ENCODE assay signal across 9 mouse cellular contexts in genomic region chr1:73986268-73987045, GRCm38 (mm10).
A peak's percentile ranks its signal among the peaks of the same experiment; 100 is the strongest.
DNase-seq lines count a peak whose midpoint lies in the region; ATAC-seq and TF ChIP-seq lines count a peak whose summit lies in the region.
"Had no signal": no experiment of that assay in that cellular context is flagged by ENCODE, and none has a peak within 500 bp of the region (broad histone marks: within the 10 kb centered on the region; RNA-seq: fewer than 3 reads in every experiment).

No protein-coding gene starts in this region.

- H3K9ac ChIP-seq in hindbrain, postnatal 0 days (replicated peaks; ENCODE audit: low read length) = no peak overlapping the region
- H3K9ac ChIP-seq: limb, embryonic 13.5 days had no signal

- intact Hi-C loops in gastrocnemius, adult 2 months (cut with DNase I) = loop anchor here (1.0 kb wide), 2 partner anchors 22 to 84 kb away; no protein-coding TSS in a partner anchor

- ATAC-seq in hindbrain, postnatal 0 days = peak; percentile 51
- ATAC-seq in megakaryocyte-erythroid progenitor cell, adult 5-6 weeks (replicated peaks; ENCODE audit: low FRiP score, low TSS enrichment, poor library complexity, severe bottlenecking) = 0 out of 2 replicates have a peak, but pooled peaks have one; percentile 45
- ATAC-seq in monocyte, adult 5-6 weeks (replicated peaks; ENCODE audit: insufficient number of reproducible peaks, low FRiP score, low TSS enrichment, poor library complexity, severe bottlenecking) = no peak

- H3K27ac ChIP-seq in gastrocnemius, adult 2 months = no peak overlapping the region
- H3K27ac ChIP-seq in cortical plate, adult 2 months (ENCODE audit: insufficient read depth, low read length) = no peak overlapping the region
- no peak overlapping the region for H3K27ac ChIP-seq in hindbrain, postnatal 0 days

- H3K4me1 ChIP-seq in cortical plate, adult 2 months (ENCODE audit: control insufficient read depth, insufficient read depth, low read length) = peaks cover under 1% of the 10 kb centered on the region; the same call in 1 of the 2 replicates
- no peaks in the 10 kb centered on the region for H3K4me1 ChIP-seq in hindbrain, postnatal 0 days (ENCODE audit: insufficient read depth, low read length)

- no peaks in the 10 kb centered on the region for H3K27me3 ChIP-seq in hindbrain, postnatal 0 days (ENCODE audit: insufficient read depth, low read length)
- H3K27me3 ChIP-seq: limb, embryonic 13.5 days had no signal

- H3K36me3 ChIP-seq in hindbrain, postnatal 0 days (ENCODE audit: insufficient read depth, low read length) = no peaks in the 10 kb centered on the region

- peak; percentile 84 for TF ChIP-seq CTCF in gastrocnemius, adult 2 months (IDR thresholded peaks at IDR 0.05)
- TF ChIP-seq CTCF in cortical plate, adult 2 months (IDR thresholded peaks at IDR 0.05; ENCODE audit: extremely low read depth, insufficient read depth, low read length) = peak; percentile 77
- TF ChIP-seq CTCF in hindbrain, postnatal 0 days (IDR thresholded peaks at IDR 0.05; ENCODE audit: low read depth) = peak; percentile 85

- DNase-seq in gastrocnemius, adult 2 months = peak; percentile 60
- DNase-seq in gastrocnemius, postnatal 25 days = no peak
- DNase-seq in thymus, postnatal 0 days (ENCODE audit: low spot score) = peak; percentile 57
- DNase-seq in thymus, postnatal 36 days = no peak
- DNase-seq in hindbrain, postnatal 0 days (ENCODE audit: low spot score) = peak; percentile 86

- H3K9me3 ChIP-seq in hindbrain, postnatal 0 days (ENCODE audit: low read length) = no peaks in the 10 kb centered on the region
- H3K9me3 ChIP-seq: limb, embryonic 13.5 days had no signal

- H3K4me2 ChIP-seq in hindbrain, postnatal 0 days (ENCODE audit: low read depth, low read length) = no peak overlapping the region
- H3K4me2 ChIP-seq: limb, embryonic 13.5 days had no signal

- WGBS in hindbrain, postnatal 0 days = 36% methylated on average over 6 of the region's 6 CpGs

- TF ChIP-seq POLR2A in cortical plate, adult 2 months (IDR thresholded peaks at IDR 0.05; ENCODE audit: extremely low read depth, insufficient read depth, low read length) = no peak

- no peak overlapping the region for H3K4me3 ChIP-seq in gastrocnemius, adult 2 months
- no peak overlapping the region for H3K4me3 ChIP-seq in cortical plate, adult 2 months (ENCODE audit: insufficient read depth, low read length)
- H3K4me3 ChIP-seq in hindbrain, postnatal 0 days (ENCODE audit: low read length) = no peak overlapping the region
- H3K4me3 ChIP-seq: limb, embryonic 13.5 days had no signal

Comparison
In these comparisons a context has a peak if more than half of its experiments do, and no peak if none do; other contexts are left out.
1. DNase-seq: peak in gastrocnemius, adult 2 months (single experiment), thymus, postnatal 0 days (single experiment) and hindbrain, postnatal 0 days (single experiment); none in gastrocnemius, postnatal 25 days (single experiment) and thymus, postnatal 36 days (0 of 2).
2. Peak in every context shown above with its lines, with median percentiles within 50 percentile points of each other: CTCF ChIP-seq.